Mouse (Mus musculus) cerebellum, adult 2 months (tissue): Measurements from ENCODE around the gene Camk2d.

ENCODE experiments used
- CTCF ChIP-seq: fragments of 200-500 bp; IDR thresholded peaks from 2 replicates; pipeline ENCODE4 v1.5.1; 2011; ENCODE audit warnings: low read depth, mild to moderate bottlenecking, control low read depth, low read length, moderate library complexity, borderline replicate concordance; ENCODE audit not compliant: insufficient read depth
- POLR2A ChIP-seq: fragments of 200-500 bp; IDR thresholded peaks from 2 replicates; pipeline ENCODE4 v1.6.1; 2011; ENCODE audit warnings: low read length, control low read depth, borderline replicate concordance; ENCODE audit not compliant: insufficient read depth

DNA sequence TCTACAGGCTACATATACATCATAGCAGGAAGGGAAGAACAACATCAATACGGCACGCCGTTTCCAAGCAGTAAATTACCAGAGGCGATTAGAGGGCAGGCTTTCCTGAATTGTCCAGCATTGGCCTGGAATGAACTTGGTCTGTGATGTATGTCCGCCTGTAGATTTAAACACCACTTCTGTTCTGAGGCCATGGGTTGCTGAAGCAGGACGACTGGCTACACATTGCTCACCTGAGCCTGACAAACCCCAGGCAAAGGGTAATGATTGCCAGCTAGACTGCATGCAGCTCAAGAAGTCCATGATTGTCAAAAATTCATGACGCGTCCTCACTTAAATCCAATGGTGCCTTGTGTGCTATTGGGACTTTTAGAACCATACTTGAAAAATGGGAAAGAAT, 174.9 kb downstream of the Camk2d start:
- no peak for TF ChIP-seq CTCF
- no peak for TF ChIP-seq POLR2A
